Mouse (Mus musculus): ENCODE results near the gene Fgfr2.

- TF ChIP-seq CTCF (IDR thresholded peaks at IDR 0.05; ENCODE audit: borderline replicate concordance, extremely low read depth, insufficient read depth, insufficient read length) (no peak), POLR2A (IDR thresholded peaks at IDR 0.05; ENCODE audit: borderline replicate concordance, extremely low read depth, insufficient read depth, insufficient read length, poor library complexity, severe bottlenecking) (no peak)
Observed at GRCm38 (mm10) chr7:130543181-130543580, 2580.0 kb downstream of the Fgfr2 start.

Measured in brain, embryonic 14.5 days (tissue).